Mouse (Mus musculus): ENCODE measurements around the gene Lrrc23. TPM values are rescaled to one million over a fixed set of nuclear protein-coding genes. Genes with fewer than 3 reads are reported as not detected.

Lrrc23 gene
- total RNA-seq, 1 experiment from 2014 or later = not detected

GRCm38 (mm10) chr6:124745490-124746295 is 33.8 kb downstream of the Lrrc23 start:
- peak; percentile 61 for ATAC-seq (replicated peaks; ENCODE audit: low read depth, poor library complexity, severe bottlenecking)

GRCm38 (mm10) chr6:124744755-124745321 is 34.7 kb downstream of the Lrrc23 start:
- no peak for ATAC-seq (replicated peaks; ENCODE audit: low read depth, poor library complexity, severe bottlenecking)

- ATAC-seq (replicated peaks; ENCODE audit: low read depth, poor library complexity, severe bottlenecking) = no peak
Observed at GRCm38 (mm10) chr6:124743647-124744046, 35.9 kb downstream of the Lrrc23 start.

GRCm38 (mm10) chr6:124742839-124743514 is 36.5 kb downstream of the Lrrc23 start:
- no peak for ATAC-seq (replicated peaks; ENCODE audit: low read depth, poor library complexity, severe bottlenecking)

- ATAC-seq (replicated peaks; ENCODE audit: low read depth, poor library complexity, severe bottlenecking) = no peak
Observed at GRCm38 (mm10) chr6:124741842-124742241, 37.7 kb downstream of the Lrrc23 start.

GRCm38 (mm10) chr6:124740888-124741761 is 38.4 kb downstream of the Lrrc23 start, which contains the start of gene Grcc10:
Grcc10 (minus strand) TSS chr6:124741374.
- peak; percentile 68 for ATAC-seq (replicated peaks; ENCODE audit: low read depth, poor library complexity, severe bottlenecking)

- ATAC-seq (replicated peaks; ENCODE audit: low read depth, poor library complexity, severe bottlenecking) = no peak
Observed at GRCm38 (mm10) chr6:124740211-124740887, 39.2 kb downstream of the Lrrc23 start.

GRCm38 (mm10) chr6:124739231-124739796 is 40.2 kb downstream of the Lrrc23 start:
- no peak for ATAC-seq (replicated peaks; ENCODE audit: low read depth, poor library complexity, severe bottlenecking)

- ATAC-seq (replicated peaks; ENCODE audit: low read depth, poor library complexity, severe bottlenecking) = peak; percentile 28
Observed at GRCm38 (mm10) chr6:124738511-124739023, 41.0 kb downstream of the Lrrc23 start, which contains the start of gene Ptpn6. Ptpn6 (minus strand) TSS chr6:124738714.

- ATAC-seq (replicated peaks; ENCODE audit: low read depth, poor library complexity, severe bottlenecking) = no peak
Observed at GRCm38 (mm10) chr6:124737040-124737439, 42.5 kb downstream of the Lrrc23 start.

GRCm38 (mm10) chr6:124734417-124734816 is 45.1 kb downstream of the Lrrc23 start:
- ATAC-seq (replicated peaks; ENCODE audit: low read depth, poor library complexity, severe bottlenecking) = no peak

- peak; percentile 84 for ATAC-seq (replicated peaks; ENCODE audit: low read depth, poor library complexity, severe bottlenecking)
Observed at GRCm38 (mm10) chr6:124732476-124733370, 46.8 kb downstream of the Lrrc23 start.

- ATAC-seq (replicated peaks; ENCODE audit: low read depth, poor library complexity, severe bottlenecking) = no peak
Observed at GRCm38 (mm10) chr6:124731038-124731437, 48.5 kb downstream of the Lrrc23 start.

- ATAC-seq (replicated peaks; ENCODE audit: low read depth, poor library complexity, severe bottlenecking) = peak; percentile 70
Observed at GRCm38 (mm10) chr6:124729850-124730705, 49.4 kb downstream of the Lrrc23 start.

- ATAC-seq (replicated peaks; ENCODE audit: low read depth, poor library complexity, severe bottlenecking) = no peak
Observed at GRCm38 (mm10) chr6:124728621-124729020, 50.9 kb downstream of the Lrrc23 start.

GRCm38 (mm10) chr6:124724472-124724871 is 55.1 kb downstream of the Lrrc23 start:
- ATAC-seq (replicated peaks; ENCODE audit: low read depth, poor library complexity, severe bottlenecking) = no peak

GRCm38 (mm10) chr6:124723541-124723940 is 56.0 kb downstream of the Lrrc23 start:
- peak; percentile 50 for ATAC-seq (replicated peaks; ENCODE audit: low read depth, poor library complexity, severe bottlenecking)
